Mouse (Mus musculus) MEL (cell line): ENCODE measurements around the gene Ank2. TPM values are rescaled to one million over a fixed set of nuclear protein-coding genes. Genes with fewer than 3 reads are reported as not detected.

ENCODE experiments used
- DNase-seq: peaks from one replicate; pipeline ENCODE4 v3.0.0; 2011; ENCODE audit warnings: low read depth, low spot score
- H3K27ac ChIP-seq: 2 replicates; pipeline ENCODE4 v1.5.1; 2012; ENCODE audit warnings: low read depth, mild to moderate bottlenecking, control low read depth, low read length, moderate library complexity; ENCODE audit not compliant: control insufficient read depth
- H3K27me3 ChIP-seq, 2 experiments: fragments of 150-350 bp in 1 of 2; sonication (generic) in 1 of 2; 2 replicates each; pipeline ENCODE4 v1.6.1; 2012; ENCODE audit warnings: low read length in 2 of 2, mild to moderate bottlenecking in 2 of 2, improper control_type of control experiment in 1 of 2, moderate library complexity in 1 of 2; ENCODE audit not compliant: insufficient read depth in 2 of 2, control insufficient read depth in 1 of 2
- H3K36me3 ChIP-seq, 2 experiments: 2 replicates each; pipeline ENCODE4 v1.6.1; 2012 to 2014; ENCODE audit warnings: low read length in 2 of 2, improper control_type of control experiment in 1 of 2, inconsistent platforms in 1 of 2, mild to moderate bottlenecking in 1 of 2; ENCODE audit not compliant: insufficient read depth in 2 of 2, control insufficient read depth in 1 of 2
- H3K4me1 ChIP-seq, 2 experiments: fragments of 150-350 bp in 1 of 2; sonication (generic) in 1 of 2; 2 replicates each; pipeline ENCODE4 v1.6.1; 2012; ENCODE audit warnings: low read length in 2 of 2, improper control_type of control experiment in 1 of 2, mild to moderate bottlenecking in 1 of 2; ENCODE audit not compliant: insufficient read depth in 2 of 2, control insufficient read depth in 1 of 2
- H3K4me3 ChIP-seq, 2 experiments: fragments of 150-350 bp in 1 of 2; sonication (generic) in 1 of 2; 2 replicates each; pipeline ENCODE4 v1.5.1; 2012; ENCODE audit warnings: low read depth in 2 of 2, low read length in 2 of 2, mild to moderate bottlenecking in 2 of 2, moderate library complexity in 2 of 2, control low read depth in 1 of 2, improper control_type of control experiment in 1 of 2; ENCODE audit not compliant: control insufficient read depth in 1 of 2, insufficient read depth in 1 of 2
- H3K79me2 ChIP-seq: 2 replicates; pipeline ENCODE4 v1.6.1; 2012; ENCODE audit warnings: mild to moderate bottlenecking, low read length, moderate library complexity; ENCODE audit not compliant: control insufficient read depth, poor library complexity, insufficient read depth
- H3K9ac ChIP-seq: 2 replicates; pipeline ENCODE4 v1.6.1; 2012; ENCODE audit warnings: low read depth, mild to moderate bottlenecking, control low read depth, low read length, moderate library complexity; ENCODE audit not compliant: control insufficient read depth, poor library complexity, severe bottlenecking
- H3K9me3 ChIP-seq: fragments of 150-350 bp; sonication (generic); replicated peaks from 2 replicates; pipeline ENCODE4 v1.6.1; 2012; ENCODE audit warnings: mild to moderate bottlenecking, low read length, improper control_type of control experiment, moderate library complexity; ENCODE audit not compliant: insufficient read depth
- CTCF ChIP-seq, 3 experiments: IDR thresholded peaks in 2 of 3; conservative IDR thresholded peaks in 1 of 3; 2 replicates each; pipeline ENCODE4 v1.5.1; 2011 to 2012; ENCODE audit warnings: low read length in 3 of 3, low read depth in 2 of 3, mild to moderate bottlenecking in 2 of 3, improper control_type of control experiment in 1 of 3, inconsistent platforms in 1 of 3, mixed read lengths in 1 of 3, moderate library complexity in 1 of 3; ENCODE audit not compliant: control insufficient read depth in 1 of 3, insufficient read depth in 1 of 3, poor library complexity in 1 of 3, severe bottlenecking in 1 of 3
- ELF1 ChIP-seq: IDR thresholded peaks from 2 replicates; pipeline ENCODE4 v1.6.1; 2014; ENCODE audit warnings: low read depth, mild to moderate bottlenecking, inconsistent platforms, low read length, improper control_type of control experiment, moderate library complexity
- ETS1 ChIP-seq: IDR thresholded peaks from 2 replicates; pipeline ENCODE4 v1.6.1; 2012; ENCODE audit warnings: low read depth, mild to moderate bottlenecking, inconsistent platforms, low read length, improper control_type of control experiment, moderate library complexity
- GABPA ChIP-seq: IDR thresholded peaks from 2 replicates; pipeline ENCODE4 v1.6.1; 2012; ENCODE audit warnings: low read depth, mild to moderate bottlenecking, inconsistent platforms, low read length, improper control_type of control experiment, moderate library complexity
- KAT2A ChIP-seq: conservative IDR thresholded peaks from 2 replicates; pipeline ENCODE4 v1.6.1; 2012; ENCODE audit warnings: low read depth, low read length, improper control_type of control experiment, inconsistent platforms
- MAFK ChIP-seq: IDR thresholded peaks from 2 replicates; pipeline ENCODE4 v1.6.1; 2011; ENCODE audit warnings: low read depth, mild to moderate bottlenecking, low read length, improper control_type of control experiment, borderline replicate concordance
- MEF2A ChIP-seq: IDR thresholded peaks from 2 replicates; pipeline ENCODE4 v1.6.1; 2014; ENCODE audit warnings: low read depth, mild to moderate bottlenecking, inconsistent platforms, low read length, improper control_type of control experiment; ENCODE audit not compliant: poor library complexity, insufficient replicate concordance, severe bottlenecking; ENCODE audit errors: extremely low read depth
- MYB ChIP-seq: IDR thresholded peaks from 2 replicates; pipeline ENCODE4 v1.6.1; 2011; ENCODE audit warnings: mild to moderate bottlenecking, low read depth, low read length, improper control_type of control experiment
- MYC ChIP-seq: IDR thresholded peaks from 2 replicates; pipeline ENCODE4 v1.6.1; 2011; ENCODE audit warnings: low read depth, mild to moderate bottlenecking, low read length, improper control_type of control experiment, moderate library complexity
- NELFE ChIP-seq: IDR thresholded peaks from 2 replicates; pipeline ENCODE4 v1.6.1; 2011; ENCODE audit warnings: low read depth, low read length, improper control_type of control experiment
- POLR2A ChIP-seq, 2 experiments: IDR thresholded peaks; 2 replicates each; pipeline ENCODE4 v1.6.1; 2011 to 2012; ENCODE audit warnings: low read length in 2 of 2, mild to moderate bottlenecking in 2 of 2, control low read depth in 1 of 2, improper control_type of control experiment in 1 of 2, low read depth in 1 of 2, moderate library complexity in 1 of 2; ENCODE audit not compliant: control insufficient read depth in 1 of 2, insufficient read depth in 1 of 2, poor library complexity in 1 of 2
- POLR2AphosphoS2 ChIP-seq: IDR thresholded peaks from 2 replicates; pipeline ENCODE4 v1.6.1; 2011; ENCODE audit warnings: low read length, improper control_type of control experiment
- POLR2AphosphoS5 ChIP-seq: IDR thresholded peaks from 2 replicates; pipeline ENCODE4 v1.6.1; 2012; ENCODE audit warnings: low read depth, borderline replicate concordance, mild to moderate bottlenecking, inconsistent platforms, low read length, moderate library complexity, mixed read lengths
- RCOR1 ChIP-seq: IDR thresholded peaks from 2 replicates; pipeline ENCODE4 v1.6.1; 2012; ENCODE audit warnings: low read depth, mild to moderate bottlenecking, inconsistent platforms, low read length, improper control_type of control experiment
- SIN3A ChIP-seq: IDR thresholded peaks from 2 replicates; pipeline ENCODE4 v1.6.1; 2012; ENCODE audit warnings: low read length, improper control_type of control experiment, inconsistent platforms
- SMC3 ChIP-seq: IDR thresholded peaks from 2 replicates; pipeline ENCODE4 v1.6.1; 2011; ENCODE audit warnings: low read depth, low read length, improper control_type of control experiment
- TCF12 ChIP-seq: IDR thresholded peaks from 2 replicates; pipeline ENCODE4 v1.6.1; 2014; ENCODE audit warnings: low read depth, mild to moderate bottlenecking, inconsistent platforms, low read length, improper control_type of control experiment, moderate library complexity
- UBTF ChIP-seq: IDR thresholded peaks from 2 replicates; pipeline ENCODE4 v1.6.1; 2012; ENCODE audit warnings: low read depth, mild to moderate bottlenecking, inconsistent platforms, low read length, improper control_type of control experiment, moderate library complexity, borderline replicate concordance; ENCODE audit not compliant: insufficient read depth
- USF2 ChIP-seq, 2 experiments: IDR thresholded peaks; 2 replicates each; pipeline ENCODE4 v1.6.1; 2011 to 2012; ENCODE audit warnings: improper control_type of control experiment in 2 of 2, low read length in 2 of 2, borderline replicate concordance in 1 of 2, inconsistent platforms in 1 of 2, low read depth in 1 of 2, mild to moderate bottlenecking in 1 of 2; ENCODE audit not compliant: insufficient read depth in 1 of 2
- ZKSCAN1 ChIP-seq: IDR thresholded peaks from 2 replicates; pipeline ENCODE4 v1.6.1; 2012; ENCODE audit warnings: low read depth, mild to moderate bottlenecking, inconsistent platforms, low read length, improper control_type of control experiment, moderate library complexity
- ZNF384 ChIP-seq: IDR thresholded peaks from 2 replicates; pipeline ENCODE4 v1.6.1; 2012; ENCODE audit warnings: low read depth, mild to moderate bottlenecking, inconsistent platforms, low read length, improper control_type of control experiment
- polyA plus RNA-seq, 2 experiments: library from polyadenylated mRNA; stranded (reverse) in 1 of 2; unstranded in 1 of 2; fragments of >175 nt in 1 of 2; fragments of >200 nt in 1 of 2; gene quantifications; 2 replicates each; pipeline versions ENCODE4 v1.2.1 to v1.2.4; 2012; ENCODE audit warnings: low replicate concordance in 2 of 2, low read depth in 1 of 2; ENCODE audit not compliant: insufficient read length in 2 of 2, insufficient read depth in 1 of 2, missing spikeins in 1 of 2
- total RNA-seq: library from RNA; depleted of rRNA; stranded (reverse); fragments of 300-350 nt; gene quantifications from 2 replicates; pipeline ENCODE4 v1.2.3, GENCODE M21; 2012

Ank2 gene
- total and polyA plus RNA-seq, 3 experiments, result 2.7 to 4.5 TPM; not detected in 1

DNA sequence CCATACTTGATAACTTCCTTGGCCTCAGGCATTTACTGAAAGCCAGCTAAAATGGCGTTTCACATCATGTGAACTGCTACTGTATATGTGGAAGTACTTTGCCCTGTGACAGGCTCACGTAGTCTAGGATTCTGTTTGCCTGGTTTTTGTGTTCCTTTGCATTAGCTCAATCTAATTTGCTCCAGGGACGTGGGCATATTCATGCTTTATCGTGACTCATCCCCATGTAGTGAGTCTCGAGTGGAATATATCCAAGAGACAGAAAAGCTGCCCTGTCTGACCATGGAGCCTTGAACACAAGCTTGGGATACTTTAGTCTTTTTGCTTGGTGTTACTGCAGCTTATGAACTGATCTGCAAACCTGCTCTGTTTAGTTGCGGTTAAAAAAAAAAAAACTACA is 483.6 kb downstream of the Ank2 start:
- Histone ChIP-seq H3K4me1 (no peaks in the 10 kb centered on the region), H3K9me3 (no peaks in the 10 kb centered on the region), H3K4me3 (no peak overlapping the region), H3K27ac (no peak overlapping the region), H3K9ac (no peak overlapping the region), H3K79me2 (no peaks in the 10 kb centered on the region), H3K36me3 (peaks cover 0 to 2% of the 10 kb centered on the region in 2 experiments; a peak in 2 of 4 replicates), H3K27me3 (no peaks in the 10 kb centered on the region)
- no peak for DNase-seq
- TF ChIP-seq SMC3 (no peak), ZKSCAN1 (no peak), POLR2AphosphoS5 (no peak), KAT2A (no peak), MAFK (no peak), ETS1 (no peak), CTCF (IDR thresholded peaks at IDR 0.05 in 2 of 3, conservative IDR thresholded peaks at IDR 0.05 in 1 of 3; ENCODE audit: control insufficient read depth in 1 of 3, insufficient read depth in 1 of 3, low read depth in 2 of 3, low read length in 3 of 3, poor library complexity in 1 of 3, severe bottlenecking in 1 of 3) (no peak), GABPA (no peak), USF2 (IDR thresholded peaks at IDR 0.05; ENCODE audit: borderline replicate concordance in 1 of 2, insufficient read depth in 1 of 2, low read depth in 1 of 2, low read length in 2 of 2) (no peak), MYC (no peak), ELF1 (no peak), POLR2AphosphoS2 (no peak), POLR2A (IDR thresholded peaks at IDR 0.05; ENCODE audit: control insufficient read depth in 1 of 2, insufficient read depth in 1 of 2, low read depth in 1 of 2, low read length in 2 of 2, poor library complexity in 1 of 2) (no peak), MYB (no peak), RCOR1 (no peak), NELFE (no peak), SIN3A (no peak), TCF12 (no peak)

DNA sequence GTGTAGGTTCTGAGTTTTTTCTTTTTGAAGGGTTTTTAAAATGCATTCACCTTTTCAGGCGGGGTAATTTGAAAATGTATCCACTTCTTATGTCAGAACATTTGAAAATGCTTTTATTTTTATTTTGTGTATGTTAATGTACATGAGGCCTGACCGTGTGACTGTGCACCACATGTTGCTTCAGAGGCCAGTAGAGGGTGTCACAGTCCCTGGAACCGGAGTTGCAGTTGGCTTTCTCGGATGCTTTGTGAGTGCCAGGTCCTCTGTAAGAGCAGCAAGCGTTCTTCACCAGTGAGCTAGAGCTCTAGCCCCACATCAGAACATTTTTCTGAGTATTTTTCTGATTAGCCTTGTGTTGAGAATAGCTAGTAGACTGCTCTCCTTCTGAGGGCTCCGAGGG is 484.0 kb downstream of the Ank2 start:
- no peak for TF ChIP-seq SIN3A
- TF ChIP-seq ZNF384, result no peak
- TF ChIP-seq USF2 (IDR thresholded peaks at IDR 0.05; ENCODE audit: borderline replicate concordance in 1 of 2, insufficient read depth in 1 of 2, low read depth in 1 of 2, low read length in 2 of 2), result no peak
- no peak for TF ChIP-seq UBTF
- TF ChIP-seq GABPA, result no peak
- no peak for TF ChIP-seq MEF2A
- H3K9ac ChIP-seq, result no peak overlapping the region
- no peaks in the 10 kb centered on the region for H3K4me1 ChIP-seq
- H3K36me3 ChIP-seq, result peaks cover 0 to 2% of the 10 kb centered on the region in 2 experiments; a peak in 1 of 4 replicates
- H3K27ac ChIP-seq, result no peak overlapping the region
- H3K9me3 ChIP-seq, result no peaks in the 10 kb centered on the region
- no peak for DNase-seq
- H3K79me2 ChIP-seq, result no peaks in the 10 kb centered on the region
- H3K27me3 ChIP-seq, result no peaks in the 10 kb centered on the region
- H3K4me3 ChIP-seq, result no peak overlapping the region
